Mouse (Mus musculus) embryonic facial prominence, embryonic 14.5 days (tissue): ENCODE data around the gene Traf3ip1. TPM values are rescaled to one million over a fixed set of nuclear protein-coding genes. Genes with fewer than 3 reads are reported as not detected.
A peak's percentile ranks its signal among the peaks of the same experiment; 100 is the strongest.
"Not testable (repeated sequence)": the region's sequence is repeated elsewhere in the genome, so short reads cannot be mapped to it uniquely, and the experiment has no call there.

Source experiments
- ATAC-seq: fragments of 200-750 bp; cut with Nextera tagmentation; 2 replicates; pipeline ENCODE4 v1.8.0; 2017; ENCODE audit warnings: low read depth, moderate number of reproducible peaks, moderate TSS enrichment
- DNase-seq: peaks from one replicate; pipeline ENCODE4 v3.0.0-alpha.2; 2015; ENCODE audit warnings: low spot score
- H3K27ac ChIP-seq: fragments of 300-500 bp; sonication (generic); replicated peaks from 2 replicates; pipeline ENCODE4 v1.5.1; 2014; ENCODE audit warnings: low read depth, mild to moderate bottlenecking, low read length, moderate library complexity
- H3K27me3 ChIP-seq: fragments of 300-500 bp; sonication (generic); replicated peaks from 2 replicates; pipeline ENCODE4 v1.6.1; 2014; ENCODE audit warnings: low read length; ENCODE audit not compliant: control insufficient read depth, insufficient read depth
- H3K36me3 ChIP-seq: fragments of 300-500 bp; sonication (generic); 2 replicates; pipeline ENCODE4 v1.6.1; 2014; ENCODE audit warnings: low read length, mixed read lengths; ENCODE audit not compliant: control insufficient read depth, insufficient read depth
- H3K4me1 ChIP-seq: fragments of 300-500 bp; sonication (generic); 2 replicates; pipeline ENCODE4 v1.6.1; 2014; ENCODE audit warnings: antibody characterized with exemption, low read length; ENCODE audit not compliant: control insufficient read depth, insufficient read depth
- H3K4me2 ChIP-seq: fragments of 300-500 bp; sonication (generic); 2 replicates; pipeline ENCODE4 v1.6.1; 2014; ENCODE audit warnings: low read depth, mild to moderate bottlenecking, low read length, moderate library complexity, mixed read lengths
- H3K4me3 ChIP-seq: fragments of 300-500 bp; sonication (generic); 2 replicates; pipeline ENCODE4 v1.5.1; 2014; ENCODE audit warnings: low read depth, mild to moderate bottlenecking, low read length
- H3K9ac ChIP-seq: fragments of 300-500 bp; sonication (generic); 2 replicates; pipeline ENCODE4 v1.6.1; 2014; ENCODE audit warnings: low read depth, mild to moderate bottlenecking, low read length, moderate library complexity, mixed read lengths
- H3K9me3 ChIP-seq: fragments of 300-500 bp; sonication (generic); 2 replicates; pipeline ENCODE4 v1.6.1; 2016; ENCODE audit warnings: low read length; ENCODE audit not compliant: control insufficient read depth
- WGBS: fragments of 180-500 bp; shearing (Covaris S2); extraction: QIAGEN DNeasy Blood & Tissue Kit; methylation state at CpG from one replicate; pipeline ENCODE4 v1.1.7; 2014; 5-methylcytosine and 5-hydroxymethylcytosine counted together
- polyA plus RNA-seq: library from polyadenylated mRNA; unstranded; fragments of >200 nt; fragmentation: Nextera tagmentation; extraction: Ambion mirVana; gene quantifications from 2 replicates; pipeline ENCODE4 v1.2.1, GENCODE M21; 2014

Traf3ip1 gene
- polyA plus RNA-seq, 1 experiment from 2014 or later, result 6.8 TPM

DNA sequence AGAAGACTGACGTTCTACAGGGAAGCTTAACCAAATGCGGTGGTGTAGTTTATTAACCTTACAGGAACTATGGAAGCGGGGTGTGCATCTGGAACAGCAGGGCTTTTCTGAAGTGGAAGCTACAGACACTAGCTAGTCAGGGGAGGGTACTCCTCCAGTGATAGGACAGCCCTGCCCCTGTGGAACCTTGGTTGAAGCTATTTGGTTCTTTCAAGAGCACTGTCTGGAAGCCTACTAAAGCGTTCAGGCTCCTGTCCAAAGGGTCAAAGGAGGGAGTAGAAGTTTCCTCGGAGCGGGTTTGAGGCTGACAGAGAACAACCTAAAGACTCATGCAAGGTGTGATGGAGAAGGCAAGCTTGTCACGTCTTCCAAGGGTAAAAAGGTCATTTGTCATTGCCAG lies 34.4 kb upstream of the Traf3ip1 start:
- Histone ChIP-seq H3K9me3 (no peaks in the 10 kb centered on the region), H3K9ac (peak overlapping the region; percentile 58; the same call in 1 of the 2 replicates), H3K27ac (no peak overlapping the region), H3K4me3 (peak overlapping the region; percentile 78), H3K4me2 (peak overlapping the region; percentile 89), H3K4me1 (peaks cover 32% of the 10 kb centered on the region), H3K36me3 (no peaks in the 10 kb centered on the region), H3K27me3 (no peaks in the 10 kb centered on the region)
- no peak for ATAC-seq
- no peak for DNase-seq
- WGBS, result 40% methylated on average over 7 of the region's 7 CpGs

GRCm38 (mm10) chr1:91460564-91460963 lies 33.9 kb upstream of the Traf3ip1 start:
- Histone ChIP-seq H3K4me2 (no peak overlapping the region), H3K9me3 (no peaks in the 10 kb centered on the region), H3K4me3 (no peak overlapping the region), H3K4me1 (peaks cover 27% of the 10 kb centered on the region), H3K27ac (no peak overlapping the region), H3K27me3 (no peaks in the 10 kb centered on the region), H3K9ac (no peak overlapping the region), H3K36me3 (no peaks in the 10 kb centered on the region)
- ATAC-seq (no peak), DNase-seq (no peak)
- 32% methylated on average over 4 of the region's 4 CpGs for WGBS

DNA sequence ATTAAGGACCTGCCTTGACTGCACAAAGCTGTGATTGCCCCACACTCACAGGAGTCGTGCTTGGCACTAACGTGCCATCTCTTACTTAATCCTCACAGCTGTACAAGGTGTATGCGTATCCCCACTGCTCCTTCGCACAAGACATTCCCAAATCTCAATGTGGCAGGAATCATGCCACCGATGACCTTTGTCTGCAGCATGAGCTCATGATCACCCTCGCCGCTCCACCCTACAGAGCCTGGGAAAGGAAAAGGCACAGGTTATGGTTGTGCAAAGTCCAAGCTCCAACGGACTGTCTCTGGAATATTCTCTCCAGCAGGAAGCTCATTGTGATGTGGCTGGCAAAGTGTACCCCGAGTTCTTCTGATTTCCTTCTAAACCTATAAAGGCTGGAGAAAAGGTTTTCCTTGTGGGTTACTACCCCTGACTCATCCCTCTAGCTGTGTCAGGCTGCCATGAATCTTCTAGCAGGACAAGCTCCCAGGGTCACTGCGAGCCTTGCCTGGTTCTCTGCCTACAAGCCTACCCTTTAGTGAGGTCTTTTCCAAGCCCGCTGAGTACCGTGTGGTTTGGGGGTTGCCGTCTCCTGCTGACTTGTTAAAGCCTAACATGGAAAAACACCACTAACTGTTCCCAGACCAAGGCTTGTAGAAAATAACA lies 31.0 kb upstream of the Traf3ip1 start:
- Histone ChIP-seq H3K9ac (no peak overlapping the region), H3K27ac (no peak overlapping the region), H3K4me3 (no peak overlapping the region), H3K4me1 (peaks cover 3% of the 10 kb centered on the region), H3K27me3 (no peaks in the 10 kb centered on the region), H3K36me3 (no peaks in the 10 kb centered on the region), H3K4me2 (no peak overlapping the region), H3K9me3 (no peaks in the 10 kb centered on the region)
- ATAC-seq, result no peak
- DNase-seq, result no peak
- 86% methylated on average over 13 of the region's 13 CpGs for WGBS

- Histone ChIP-seq H3K36me3 (no peaks in the 10 kb centered on the region), H3K9ac (no peak overlapping the region), H3K27me3 (no peaks in the 10 kb centered on the region), H3K27ac (no peak overlapping the region), H3K4me3 (no peak overlapping the region), H3K4me1 (no peaks in the 10 kb centered on the region), H3K4me2 (no peak overlapping the region), H3K9me3 (no peaks in the 10 kb centered on the region)
- 47% methylated on average over 5 of the region's 5 CpGs for WGBS
- no peak for DNase-seq
- no peak; the same call in 1 of the 2 replicates for ATAC-seq
Observed at GRCm38 (mm10) chr1:91464436-91464835, 30.0 kb upstream of the Traf3ip1 start.

DNA sequence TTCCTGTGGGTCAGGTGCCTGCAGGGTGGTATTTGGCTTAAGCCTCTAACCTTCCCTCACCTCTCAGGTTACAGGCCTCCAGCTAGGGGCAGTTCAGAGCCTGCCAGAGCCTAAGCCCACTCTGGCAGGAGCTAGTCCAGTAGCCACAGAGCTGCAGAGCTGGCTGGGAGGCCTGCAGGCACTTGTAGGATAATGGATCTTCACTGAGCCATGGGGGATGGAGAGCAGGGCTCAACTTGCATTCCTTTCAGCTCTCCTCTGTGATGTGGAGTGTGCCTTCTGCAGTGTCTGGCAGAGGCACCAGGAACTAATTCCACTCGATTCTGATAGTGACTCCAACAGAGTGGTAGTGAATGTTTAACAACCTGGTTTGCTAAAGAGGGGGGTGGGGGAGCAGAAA lies 29.2 kb upstream of the Traf3ip1 start:
- Histone ChIP-seq H3K4me3 (no peak overlapping the region), H3K27me3 (no peaks in the 10 kb centered on the region), H3K9ac (no peak overlapping the region), H3K4me2 (no peak overlapping the region), H3K27ac (no peak overlapping the region), H3K36me3 (no peaks in the 10 kb centered on the region), H3K4me1 (no peaks in the 10 kb centered on the region), H3K9me3 (no peaks in the 10 kb centered on the region)
- 0% methylated on average over 1 of the region's 1 CpGs for WGBS
- peak; percentile 87; the same call in 1 of the 2 replicates for ATAC-seq
- peak; percentile 53 for DNase-seq

DNA sequence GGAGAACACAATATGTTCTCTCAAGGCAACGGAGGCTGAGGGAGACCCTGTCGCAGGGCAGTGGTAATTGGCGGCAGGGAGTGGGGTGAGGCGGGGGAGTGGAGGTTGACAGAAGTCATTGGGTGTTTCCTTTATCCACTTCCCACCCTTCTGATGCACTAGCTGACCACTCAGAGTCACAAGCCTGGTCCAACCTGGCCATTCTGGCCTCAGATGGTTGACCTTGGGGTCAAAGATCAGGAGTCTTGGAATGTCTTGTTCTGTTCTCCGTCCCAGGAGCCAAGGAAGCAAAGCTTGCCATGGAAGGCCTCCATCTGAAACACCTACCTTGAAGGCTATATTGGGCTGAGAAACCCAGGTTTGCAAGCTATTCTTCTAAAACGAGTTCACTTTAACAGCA lies 28.3 kb upstream of the Traf3ip1 start:
- no peak for ATAC-seq
- 80% methylated on average over 6 of the region's 6 CpGs for WGBS
- H3K4me1 ChIP-seq, result no peaks in the 10 kb centered on the region
- H3K27me3 ChIP-seq, result no peaks in the 10 kb centered on the region
- H3K4me2 ChIP-seq, result no peak overlapping the region
- no peak overlapping the region for H3K27ac ChIP-seq
- no peak overlapping the region for H3K4me3 ChIP-seq
- H3K9me3 ChIP-seq, result no peaks in the 10 kb centered on the region
- H3K36me3 ChIP-seq, result no peaks in the 10 kb centered on the region
- DNase-seq, result no peak
- no peak overlapping the region for H3K9ac ChIP-seq

GRCm38 (mm10) chr1:91469888-91470419 lies 24.5 kb upstream of the Traf3ip1 start:
- Histone ChIP-seq H3K36me3 (no peaks in the 10 kb centered on the region), H3K9ac (no peak overlapping the region), H3K27me3 (no peaks in the 10 kb centered on the region), H3K4me2 (no peak overlapping the region), H3K27ac (no peak overlapping the region), H3K9me3 (no peaks in the 10 kb centered on the region), H3K4me1 (no peaks in the 10 kb centered on the region), H3K4me3 (no peak overlapping the region)
- no peak for DNase-seq
- ATAC-seq, result no peak
- 78% methylated on average over 4 of the region's 4 CpGs for WGBS

DNA sequence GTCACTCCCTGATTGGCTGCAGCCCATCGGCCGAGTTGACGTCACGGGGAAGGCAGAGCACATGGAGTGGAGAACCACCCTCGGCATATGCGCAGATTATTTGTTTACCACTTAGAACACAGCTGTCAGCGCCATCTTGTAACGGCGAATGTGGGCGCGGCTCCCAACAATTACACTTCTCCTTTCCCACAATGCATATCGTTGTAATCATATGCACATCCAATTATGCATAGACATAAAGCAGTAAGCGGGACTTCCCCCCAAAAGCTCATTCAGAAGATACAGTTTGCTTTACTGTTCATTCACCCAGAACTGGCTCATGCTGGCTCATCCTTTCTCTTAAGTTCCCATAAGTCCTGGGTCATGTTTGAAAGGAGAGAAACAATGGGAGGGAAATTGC lies 16.3 kb upstream of the Traf3ip1 start:
- H3K4me1 ChIP-seq, H3K27me3 ChIP-seq, H3K27ac ChIP-seq, H3K9me3 ChIP-seq, DNase-seq, H3K9ac ChIP-seq, ATAC-seq, H3K36me3 ChIP-seq, H3K4me2 ChIP-seq, H3K4me3 ChIP-seq: not testable (repeated sequence)
- WGBS, result 90% methylated on average over 9 of the region's 13 CpGs

- WGBS, result 93% methylated on average over 1 of the region's 1 CpGs
- H3K4me1 ChIP-seq, result no peaks in the 10 kb centered on the region
Observed at GRCm38 (mm10) chr1:91478958-91479357, 15.5 kb upstream of the Traf3ip1 start.

More at GRCm38 (mm10) chr1:91478958-91479357, 15.5 kb upstream of the Traf3ip1 start:
- Histone ChIP-seq H3K27ac (no peak overlapping the region), H3K9ac (no peak overlapping the region), H3K4me3 (no peak overlapping the region), H3K36me3 (no peaks in the 10 kb centered on the region), H3K9me3 (0 out of 2 replicates have a peak, but pooled peaks cover 3% of the 10 kb centered on the region), H3K27me3 (no peaks in the 10 kb centered on the region), H3K4me2 (no peak overlapping the region)
- ATAC-seq, result no peak
- DNase-seq, result no peak
